Mouse (Mus musculus) T-cell, adult 2 months (primary cell): ENCODE measurements at regions not wholly inside any gene's neighbourhood (a gene's known extent, or its start where the extent isn't known, plus 50 kb on each side); places are given as distances from the start of the nearest gene placed in this dataset.

Experiments used
- DNase-seq: peaks from one replicate; pipeline ENCODE4 v3.0.0; 2022; ENCODE audit warnings: low spot score

DNA sequence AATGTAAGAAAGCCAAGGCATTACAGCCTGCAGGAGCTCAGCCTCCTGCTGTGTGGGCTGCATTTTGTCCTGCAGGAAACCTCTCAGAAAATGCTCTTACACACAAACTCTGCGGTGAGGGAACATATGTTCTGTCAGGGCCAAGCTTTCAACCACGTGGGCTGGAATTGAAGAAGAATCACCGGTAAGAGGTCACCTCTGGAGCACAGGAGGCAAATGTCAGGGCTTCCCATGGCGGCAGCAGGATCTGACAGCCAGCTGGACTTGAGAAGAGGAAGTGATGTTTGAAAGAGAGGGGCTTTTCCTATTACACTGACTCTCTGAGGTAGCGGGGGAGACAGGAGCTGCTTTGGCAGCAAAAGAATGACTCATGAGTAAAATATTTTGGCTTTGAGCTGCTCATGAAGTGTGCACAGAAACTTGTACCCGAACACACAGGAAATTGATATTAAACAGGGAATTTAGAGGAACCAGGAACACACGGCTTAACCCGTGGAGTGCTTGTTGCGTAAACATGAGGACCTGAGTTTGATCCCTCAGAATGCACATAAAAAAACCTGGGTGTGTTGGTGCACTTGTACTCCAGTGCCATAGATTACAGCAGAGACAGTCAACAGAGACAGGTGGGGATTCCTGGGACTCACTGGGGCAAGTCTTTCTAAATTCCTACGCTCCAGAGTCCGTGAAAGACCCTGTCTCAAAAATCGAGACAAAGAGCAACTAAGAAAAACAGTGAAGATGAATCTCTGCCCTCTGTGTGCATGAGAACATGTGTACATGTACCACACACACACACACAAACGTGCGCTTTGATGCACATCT is 848.1 kb upstream of the A1bg start:
- no peak for DNase-seq

DNA sequence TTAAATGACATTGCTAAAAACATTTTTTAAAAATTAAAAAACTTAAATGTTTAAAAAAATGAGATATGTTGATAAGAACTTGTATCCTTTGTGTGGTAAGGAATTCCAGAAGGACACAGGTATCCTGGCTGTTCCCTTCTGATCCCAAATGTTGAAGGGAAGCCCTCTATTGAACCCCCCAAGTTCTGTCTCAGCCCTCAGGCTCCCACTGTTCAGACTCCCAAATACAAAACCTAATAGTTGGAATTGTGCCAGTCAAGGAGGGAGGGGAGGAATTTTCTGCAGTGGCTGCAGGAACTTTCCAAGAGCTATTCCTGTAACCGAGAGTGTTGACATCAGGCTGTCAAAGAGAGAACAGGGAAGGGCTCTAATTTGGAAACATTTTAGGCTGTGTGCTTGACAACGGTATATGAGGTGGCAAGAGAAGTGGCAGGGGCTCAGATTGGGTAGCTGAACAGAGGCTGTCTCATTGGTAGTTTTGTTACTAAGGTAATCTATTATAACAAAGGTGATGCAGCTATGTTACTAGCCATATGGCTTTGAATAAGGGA is 843.8 kb upstream of the A1bg start:
- DNase-seq = no peak

DNA sequence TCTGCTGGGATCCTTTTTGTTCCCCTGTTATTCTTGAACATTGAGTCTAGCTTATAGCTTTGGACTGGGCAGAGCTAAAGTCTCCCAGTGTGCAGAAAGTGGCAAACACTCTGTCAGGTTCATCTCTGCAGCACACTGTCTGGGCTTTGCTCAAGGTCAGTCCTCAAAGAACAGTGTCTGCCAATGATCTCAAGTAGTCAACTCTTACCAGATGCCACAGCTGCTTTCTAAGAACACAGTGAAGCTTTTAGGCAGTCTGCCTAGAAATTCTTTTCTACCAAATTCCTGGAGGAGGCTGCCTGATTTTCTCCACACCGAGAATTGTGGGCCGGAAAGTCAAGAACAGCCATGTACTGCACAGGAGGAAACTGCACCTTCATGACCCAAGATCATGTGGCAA is 831.0 kb upstream of the A1bg start:
- DNase-seq = no peak

DNA sequence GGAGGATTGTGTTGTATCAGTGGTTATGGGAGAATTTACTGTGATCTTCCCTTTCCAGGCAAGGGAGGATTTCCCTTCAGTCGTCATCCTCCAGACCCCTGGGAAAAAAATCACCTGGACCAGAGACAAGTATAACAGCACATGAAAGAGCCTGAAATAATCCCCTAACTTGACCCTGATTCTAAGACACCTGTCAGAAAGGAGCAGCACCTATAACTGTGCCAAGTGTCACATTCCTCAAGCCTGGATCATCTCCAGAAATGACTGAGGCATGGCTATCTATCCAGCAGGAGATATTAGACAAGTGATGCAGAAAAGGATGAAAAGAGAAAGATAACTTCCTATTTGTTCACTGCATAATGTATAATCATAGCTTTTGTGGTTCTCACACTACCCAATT is 800.9 kb upstream of the A1bg start:
- no peak for DNase-seq

DNA sequence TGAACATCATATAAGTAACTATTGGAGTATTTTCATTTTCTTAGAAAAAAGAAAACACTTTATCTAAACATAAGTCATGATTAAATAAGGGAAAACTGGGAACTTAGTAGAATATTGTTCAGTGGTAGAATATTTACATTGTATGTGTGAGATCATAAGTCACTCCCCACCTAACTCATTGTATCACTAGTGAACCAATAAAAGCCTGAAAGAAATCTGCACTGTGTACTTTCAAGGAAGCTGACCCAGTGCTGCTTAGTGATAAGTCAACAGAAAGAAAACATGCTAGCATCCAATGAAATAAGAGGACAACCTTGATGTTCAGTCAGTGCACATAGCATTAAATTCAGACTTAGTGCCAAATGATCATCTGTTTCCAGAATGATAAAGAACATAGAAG is 795.7 kb upstream of the A1bg start:
- DNase-seq = no peak

DNA sequence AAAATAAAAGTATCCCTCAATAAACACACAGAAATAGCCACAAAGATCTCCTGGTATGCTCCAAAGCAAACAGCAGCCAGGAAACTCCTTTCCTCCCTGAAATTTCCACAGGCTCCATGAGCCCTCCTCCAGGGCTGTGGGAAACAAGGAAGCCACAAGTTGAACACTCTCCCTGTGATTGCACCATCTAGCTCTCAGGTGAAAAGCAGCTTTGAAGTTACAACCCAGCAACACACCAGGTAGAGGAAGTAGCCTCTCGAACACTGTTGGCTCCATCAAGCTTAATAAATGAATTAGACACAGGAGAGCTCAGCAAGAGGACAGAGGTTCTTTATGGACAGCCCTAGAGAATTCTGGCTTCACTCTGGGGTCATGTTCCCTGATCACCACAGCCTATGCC is 794.4 kb upstream of the A1bg start:
- DNase-seq = no peak

DNA sequence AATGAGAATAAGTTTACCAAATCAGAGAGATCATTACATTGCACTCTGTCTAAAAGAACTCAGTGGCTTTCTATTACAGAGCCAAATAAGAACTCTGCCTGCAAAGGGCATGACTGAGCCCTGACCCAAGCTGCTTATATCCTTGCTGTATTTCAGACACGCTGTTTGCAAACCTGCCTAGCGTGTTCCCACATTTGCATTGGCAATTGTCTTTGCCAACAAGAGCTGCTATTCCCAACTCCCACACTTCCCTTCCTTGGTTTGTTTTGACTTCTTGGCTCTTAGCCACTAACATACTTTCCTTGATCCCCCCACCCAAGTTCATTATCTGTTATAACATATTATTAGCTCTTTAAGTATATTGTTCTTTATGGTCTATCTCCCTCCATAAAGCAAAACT is 791.1 kb upstream of the A1bg start:
- no peak for DNase-seq

DNA sequence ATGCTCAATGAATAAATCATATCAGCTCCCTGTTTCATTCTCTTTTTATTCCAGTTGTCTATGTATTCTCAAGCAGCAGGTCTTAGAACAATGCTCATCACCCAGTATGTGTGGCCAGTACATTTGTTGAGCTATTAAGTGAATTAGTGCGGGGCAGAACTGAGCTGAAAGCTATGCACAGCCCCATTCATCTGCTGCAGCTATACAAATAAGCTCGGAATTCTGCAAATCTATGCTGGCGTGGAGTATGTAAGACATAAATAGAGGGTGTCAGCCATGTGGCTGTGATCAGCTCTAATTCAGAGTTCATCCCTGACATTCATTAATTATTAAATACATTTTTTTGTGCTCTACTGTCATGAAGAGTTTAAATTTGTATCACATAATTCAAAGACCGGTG is 786.1 kb upstream of the A1bg start:
- DNase-seq = no peak

DNA sequence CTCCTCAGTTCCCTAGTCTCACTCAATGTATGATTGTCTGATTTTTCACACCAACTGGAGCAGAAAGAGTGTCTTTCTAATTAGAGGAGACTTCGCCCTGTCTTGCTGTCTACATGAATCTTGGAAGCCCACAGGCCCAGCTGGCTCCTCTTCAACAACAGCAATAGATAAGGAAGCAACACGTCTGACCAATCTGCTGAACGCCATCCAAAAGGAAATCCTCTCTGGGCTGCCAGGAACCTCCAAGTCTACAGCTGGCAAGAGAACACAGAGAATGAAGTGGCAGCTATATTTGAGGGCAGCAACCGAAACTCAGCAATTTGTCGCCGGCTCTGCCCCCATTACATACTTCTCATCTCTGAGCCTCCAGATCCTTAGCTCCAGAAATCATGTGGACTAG is 785.1 kb upstream of the A1bg start:
- no peak for DNase-seq

DNA sequence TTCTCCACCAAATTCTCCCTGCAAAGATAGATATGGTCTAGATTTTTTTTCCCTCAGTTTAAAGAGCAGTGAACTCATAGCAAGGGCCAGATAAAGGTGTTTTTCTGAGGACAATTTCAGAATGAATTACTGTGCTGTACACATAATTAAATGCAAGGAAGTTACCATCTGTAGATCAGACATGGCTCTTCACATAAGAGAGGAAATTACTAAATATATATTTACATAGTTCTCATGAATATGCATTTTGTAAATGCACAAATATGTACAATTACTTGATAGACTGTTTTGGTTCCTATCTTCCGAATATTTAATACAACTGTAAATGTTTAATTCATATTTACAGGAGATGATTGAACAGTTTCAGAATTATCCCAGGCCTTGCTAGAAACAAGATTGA is 769.9 kb upstream of the A1bg start:
- no peak for DNase-seq

DNA sequence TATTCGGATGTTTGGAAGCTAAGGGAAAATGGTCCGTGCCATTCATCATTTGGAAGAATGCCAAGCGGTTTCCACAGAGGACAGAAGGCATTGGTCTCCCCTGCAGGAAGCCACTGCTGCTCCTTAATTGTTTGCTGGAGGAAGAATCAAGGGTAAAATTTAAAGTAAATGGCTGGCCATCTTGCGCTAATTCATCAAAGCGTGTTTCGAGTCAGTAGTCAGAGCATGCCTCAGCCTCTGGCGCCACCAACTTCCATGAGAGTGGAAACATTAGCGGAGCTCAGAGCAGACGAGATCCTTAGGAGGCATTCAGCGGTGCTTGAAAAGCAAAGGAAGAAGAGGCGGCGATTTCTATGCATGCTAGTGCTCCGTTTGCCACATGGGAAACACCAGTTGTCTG is 767.6 kb upstream of the A1bg start:
- DNase-seq = no peak

DNA sequence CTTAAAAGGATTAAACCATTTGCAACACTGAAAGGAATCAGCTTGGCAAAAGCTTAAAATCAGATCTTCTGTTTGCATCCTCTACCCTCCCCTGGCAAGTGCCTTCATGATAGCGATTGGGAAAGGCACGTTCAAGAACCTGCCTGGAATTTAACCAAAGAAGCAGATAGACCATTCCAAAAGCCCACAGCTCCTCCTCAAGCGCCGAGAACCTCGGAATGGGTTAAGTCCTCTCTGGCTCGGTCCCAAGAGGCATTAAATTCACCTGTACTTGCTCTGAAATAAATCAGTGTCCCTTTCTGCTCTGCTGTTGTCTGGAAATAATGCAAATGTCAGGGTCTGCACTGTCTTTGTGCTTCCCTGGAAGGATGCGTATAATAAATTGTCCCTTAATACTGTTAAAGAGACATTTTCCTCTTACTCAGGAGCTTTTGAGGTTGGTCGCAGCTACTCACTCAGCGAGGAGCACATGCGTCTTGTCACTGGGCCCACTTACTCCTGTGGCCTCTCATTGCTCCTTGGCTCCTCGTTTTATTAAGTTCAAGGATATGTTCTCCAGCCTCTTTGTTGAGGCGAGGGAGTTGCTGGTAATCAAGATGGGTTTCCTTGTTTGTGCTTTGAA is 767.1 kb upstream of the A1bg start:
- no peak for DNase-seq

DNA sequence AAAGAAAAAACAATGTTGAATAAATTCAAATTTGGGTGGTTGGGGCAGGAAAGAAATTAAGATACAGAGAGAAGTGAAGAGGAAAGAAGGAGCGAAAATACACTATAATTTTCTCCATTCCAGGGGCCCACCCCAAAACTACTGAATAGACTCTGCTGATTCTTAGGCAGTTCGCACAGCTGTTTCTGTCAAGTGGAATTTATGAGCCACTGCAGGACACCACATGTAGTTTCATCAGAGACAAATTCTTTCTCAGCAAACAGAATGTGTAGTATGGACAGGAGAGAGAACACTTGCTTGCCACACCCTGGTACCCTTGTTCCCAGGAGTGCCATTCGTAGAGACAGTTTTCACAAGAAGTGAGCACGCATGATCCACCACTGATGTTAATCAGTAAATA is 760.2 kb upstream of the A1bg start:
- no peak for DNase-seq

DNA sequence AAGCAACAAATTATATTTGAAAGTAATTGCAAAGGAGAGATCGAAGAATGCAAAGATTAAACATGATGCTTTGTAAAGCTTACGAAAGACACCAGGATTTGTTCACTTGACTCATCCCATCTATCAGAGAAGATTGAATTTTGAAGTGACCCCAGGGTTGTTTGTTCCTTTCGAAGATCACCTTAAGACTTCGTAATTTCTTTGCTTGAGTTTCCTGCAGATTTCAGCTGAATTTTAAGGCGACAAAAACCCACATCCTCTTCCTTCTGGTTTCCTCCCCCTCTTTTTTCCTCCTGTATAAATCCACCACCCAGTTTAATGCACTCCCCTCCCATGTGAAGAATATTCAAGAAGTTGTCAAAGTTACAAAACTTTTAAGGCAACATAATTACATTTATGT is 747.7 kb upstream of the A1bg start:
- DNase-seq = peak; percentile 44

DNA sequence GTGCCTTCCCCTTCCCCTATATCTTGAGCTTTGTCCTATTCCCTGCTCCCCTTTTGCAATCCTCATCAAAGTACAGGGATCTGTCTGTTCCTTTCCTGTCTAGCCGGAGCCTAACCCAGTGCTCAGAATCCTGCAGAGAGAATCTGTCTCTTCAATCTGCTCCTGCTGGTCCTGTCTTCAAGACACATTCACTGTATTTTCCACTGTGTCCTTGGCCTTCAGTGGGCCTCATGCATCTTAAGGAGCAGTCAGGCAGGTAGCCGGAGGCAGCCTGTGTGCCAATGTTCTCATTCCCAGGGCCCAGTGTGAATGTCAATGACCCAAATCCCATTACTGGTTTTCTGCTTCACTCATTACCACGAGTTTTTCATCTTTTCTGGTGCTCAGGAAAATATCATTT is 737.8 kb upstream of the A1bg start:
- DNase-seq = no peak

DNA sequence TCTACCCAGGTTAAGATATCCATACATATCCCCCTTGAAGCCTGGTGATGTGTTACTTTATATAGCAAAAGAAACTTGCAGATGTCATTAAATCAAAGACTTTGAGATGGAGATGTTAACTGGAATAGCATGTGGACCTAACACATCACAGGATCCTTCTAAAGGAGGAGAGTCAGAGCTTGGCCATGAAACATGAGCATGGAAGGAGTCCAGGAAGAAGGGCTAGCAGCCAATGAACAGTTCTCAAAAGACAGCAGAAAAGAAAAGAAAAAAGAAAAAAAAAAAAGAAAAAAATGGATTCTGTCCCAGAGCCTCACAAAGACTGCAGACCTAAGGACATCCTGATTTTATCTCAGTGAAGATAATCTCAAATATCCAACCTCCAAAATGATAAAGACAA is 734.1 kb upstream of the A1bg start:
- DNase-seq = no peak

DNA sequence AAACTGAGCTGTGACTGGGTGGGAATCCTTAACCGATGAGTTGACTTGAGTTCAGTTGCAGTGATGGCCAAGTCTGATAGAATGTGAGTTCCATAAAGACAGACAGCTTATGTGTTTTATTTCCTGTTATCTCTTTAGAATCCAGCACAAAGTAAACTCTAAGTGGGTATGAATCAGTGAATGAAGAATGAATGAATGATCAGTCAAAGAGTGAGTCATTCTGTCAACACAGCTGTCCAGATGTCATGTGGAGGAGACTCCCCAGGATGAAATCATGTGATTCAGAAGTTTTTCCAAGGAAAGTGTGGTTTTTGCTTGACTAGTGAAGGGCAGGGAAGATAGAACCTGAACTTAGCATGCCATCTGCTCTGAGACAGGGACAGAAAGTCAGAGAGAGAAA is 732.0 kb upstream of the A1bg start:
- no peak for DNase-seq

DNA sequence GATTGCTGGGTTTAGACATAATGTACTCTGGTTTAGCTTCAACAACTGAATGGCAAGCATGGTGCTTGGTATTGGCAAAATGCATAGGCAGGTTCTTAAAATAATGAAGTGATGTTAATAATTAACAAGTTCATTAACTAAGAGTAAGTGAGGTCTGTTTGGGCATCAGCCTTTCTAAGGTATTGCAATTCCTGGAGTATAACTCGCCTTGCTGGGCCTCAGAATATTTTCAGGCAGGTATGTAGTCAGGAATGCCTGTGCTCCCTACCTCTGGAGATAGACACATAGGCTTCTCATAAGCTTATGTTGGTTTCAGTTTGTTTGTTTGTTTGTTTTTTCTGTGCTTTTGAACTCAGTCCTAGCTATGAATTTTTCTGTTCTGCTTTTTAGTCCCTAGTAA is 731.0 kb upstream of the A1bg start:
- DNase-seq = no peak

DNA sequence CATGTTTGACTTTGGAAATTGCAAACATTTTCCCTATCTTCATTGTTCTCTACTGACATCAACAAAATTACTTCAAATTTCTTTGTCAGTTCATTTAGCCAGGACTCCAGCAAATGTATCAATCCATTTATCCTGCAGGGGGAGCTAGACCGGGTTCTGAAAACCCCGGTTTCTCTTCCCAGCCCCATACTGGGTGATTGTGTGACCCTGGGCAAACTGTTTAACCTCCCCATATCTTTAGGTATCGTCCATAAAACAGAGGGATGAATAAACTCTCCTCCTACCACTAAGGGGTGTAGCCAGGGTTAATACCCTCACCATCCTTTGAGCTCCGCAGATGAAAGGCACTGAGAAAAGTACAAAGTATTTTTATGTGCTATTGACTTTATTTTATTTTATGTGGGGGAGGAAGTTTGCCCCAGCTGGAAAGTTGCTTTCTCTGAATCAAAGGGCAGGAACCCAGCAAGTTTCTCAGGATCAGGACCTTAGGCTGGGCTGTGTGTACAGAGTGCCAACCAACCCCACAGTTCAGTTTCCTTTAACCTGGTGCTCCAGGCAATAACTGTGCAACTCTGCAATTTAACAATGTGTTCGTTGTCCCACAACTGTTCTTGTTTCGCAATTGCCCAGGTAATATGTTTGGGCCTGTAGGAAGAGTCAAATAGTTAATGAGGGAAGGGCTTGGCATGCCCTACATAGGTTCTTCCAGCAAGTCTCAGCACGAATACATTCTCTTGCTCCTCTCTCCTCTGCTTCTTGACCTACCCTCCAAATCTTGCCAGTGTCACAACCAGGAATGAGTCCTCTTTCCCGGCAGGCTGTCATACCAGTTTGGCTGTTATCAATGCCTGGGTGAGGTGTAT is 696.1 kb upstream of the A1bg start:
- DNase-seq = peak; percentile 49

DNA sequence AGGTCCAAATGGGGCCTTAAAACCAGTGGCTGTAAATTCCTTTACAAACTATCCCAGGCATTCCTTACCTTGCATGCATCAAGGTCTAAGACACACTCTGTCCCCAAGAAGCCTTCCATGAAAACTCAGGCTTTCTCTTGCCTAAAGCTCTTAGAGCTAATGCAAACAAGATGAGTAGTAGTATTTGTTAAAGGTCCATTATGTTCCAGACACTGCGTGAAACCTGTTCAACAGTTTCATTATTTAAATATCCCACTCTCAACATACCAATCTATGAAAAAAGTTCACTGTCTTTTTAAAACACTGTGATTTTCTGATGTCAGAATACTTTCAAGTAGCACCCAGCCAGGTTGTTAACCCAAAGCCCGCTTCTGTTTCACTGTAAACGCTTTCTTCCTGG is 687.9 kb upstream of the A1bg start:
- DNase-seq = no peak

DNA sequence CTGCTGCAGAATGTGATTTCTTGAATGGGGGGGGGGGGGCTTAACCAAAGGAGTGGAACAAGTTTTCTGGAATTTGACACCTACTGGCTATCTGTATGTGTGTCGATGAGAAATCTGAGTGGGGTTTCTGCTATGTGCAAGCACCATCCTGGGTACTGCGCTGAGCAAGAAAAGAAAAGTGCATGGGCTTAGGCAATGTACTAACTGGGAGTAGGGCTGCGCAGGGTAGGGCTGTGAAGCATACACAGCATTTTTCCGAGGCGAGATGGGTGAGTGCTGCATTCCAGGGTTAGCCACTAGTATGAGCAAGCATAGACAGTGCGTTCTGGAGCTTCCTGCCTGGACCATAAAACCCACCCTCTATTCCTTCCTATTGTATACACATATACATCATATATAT is 686.8 kb upstream of the A1bg start:
- DNase-seq = no peak

DNA sequence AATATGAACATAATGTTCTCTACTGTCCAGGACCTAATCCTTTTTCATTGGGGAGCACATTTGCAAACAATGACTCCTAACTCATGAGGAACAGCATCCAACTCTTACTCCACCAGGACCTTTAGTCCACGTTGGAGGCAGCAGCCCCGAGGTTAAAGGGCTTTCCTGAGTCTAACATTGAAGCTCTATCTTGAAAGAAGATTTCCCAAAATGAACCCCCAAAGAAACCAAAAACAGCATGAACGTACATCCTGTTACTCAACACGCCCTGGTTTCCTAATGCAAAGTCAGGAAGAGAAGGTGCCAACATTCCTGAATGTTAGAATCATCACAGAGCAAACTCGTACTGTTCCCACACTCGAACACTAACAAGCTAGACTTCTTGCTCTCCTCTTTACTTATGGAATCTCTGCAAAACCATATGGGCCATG is 685.5 kb upstream of the A1bg start:
- DNase-seq = no peak

DNA sequence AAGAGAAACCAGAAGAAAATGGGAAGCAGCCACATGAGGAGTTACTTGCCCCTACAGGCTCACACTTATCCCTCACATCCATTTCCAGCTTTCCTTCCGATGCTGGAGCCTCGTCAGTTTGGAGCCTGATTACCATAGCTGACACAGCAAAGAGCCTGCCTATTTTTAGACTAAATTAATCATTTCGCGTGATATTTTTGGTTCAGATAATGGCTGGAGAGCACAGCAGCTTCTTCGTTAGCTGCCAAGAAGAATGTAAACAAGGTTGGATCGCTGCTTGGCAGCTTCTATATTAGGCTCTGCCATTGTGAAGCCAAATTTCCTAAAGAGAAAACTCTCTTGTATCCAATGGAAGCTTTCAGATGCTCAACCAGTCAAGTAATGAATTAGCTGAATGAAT is 676.9 kb upstream of the A1bg start:
- DNase-seq = no peak
